Mouse (Mus musculus) hindbrain, embryonic 14.5 days (tissue): ENCODE measurements around the gene Gid8. TPM values are rescaled to one million over a fixed set of nuclear protein-coding genes. Genes with fewer than 3 reads are reported as not detected.

ENCODE experiments used
- ATAC-seq: fragments of 200-750 bp; cut with Nextera tagmentation; 2 replicates; pipeline ENCODE4 v1.8.0; 2017; ENCODE audit warnings: moderate number of reproducible peaks, mild to moderate bottlenecking, moderate TSS enrichment, moderate library complexity; ENCODE audit not compliant: low FRiP score
- DNase-seq: peaks from one replicate; pipeline ENCODE4 v3.0.0-alpha.2; 2015; ENCODE audit warnings: low spot score
- H3K27ac ChIP-seq: fragments of 300-500 bp; sonication (generic); 2 replicates; pipeline ENCODE4 v1.5.1; 2014; ENCODE audit warnings: mild to moderate bottlenecking, moderate library complexity
- H3K27me3 ChIP-seq: fragments of 300-500 bp; sonication (generic); 2 replicates; pipeline ENCODE4 v1.6.1; 2014; ENCODE audit warnings: mild to moderate bottlenecking, low read length, mixed read lengths; ENCODE audit not compliant: control insufficient read depth, insufficient read depth
- H3K36me3 ChIP-seq: fragments of 300-500 bp; sonication (generic); replicated peaks from 2 replicates; pipeline ENCODE4 v1.6.1; 2014; ENCODE audit not compliant: control insufficient read depth, insufficient read depth
- H3K4me1 ChIP-seq: fragments of 300-500 bp; sonication (generic); replicated peaks from 2 replicates; pipeline ENCODE4 v1.6.1; 2014; ENCODE audit warnings: antibody characterized with exemption, low read length, mixed read lengths; ENCODE audit not compliant: control insufficient read depth, insufficient read depth
- H3K4me2 ChIP-seq: fragments of 300-500 bp; sonication (generic); replicated peaks from 2 replicates; pipeline ENCODE4 v1.6.1; 2014; ENCODE audit warnings: mild to moderate bottlenecking, moderate library complexity
- H3K4me3 ChIP-seq: fragments of 300-500 bp; sonication (generic); replicated peaks from 2 replicates; pipeline ENCODE4 v1.5.1; 2014; ENCODE audit warnings: mild to moderate bottlenecking, low read length
- H3K9ac ChIP-seq: fragments of 300-500 bp; sonication (generic); 2 replicates; pipeline ENCODE4 v1.6.1; 2014
- H3K9me3 ChIP-seq: fragments of 300-500 bp; sonication (generic); 2 replicates; pipeline ENCODE4 v1.6.1; 2016; ENCODE audit warnings: low read length; ENCODE audit not compliant: control insufficient read depth
- WGBS: fragments of 180-500 bp; shearing (Covaris S2); extraction: QIAGEN DNeasy Blood & Tissue Kit; methylation state at CpG from one replicate; pipeline ENCODE4 v1.1.7; 2014; 5-methylcytosine and 5-hydroxymethylcytosine counted together
- polyA plus RNA-seq: library from polyadenylated mRNA; unstranded; fragments of >200 nt; fragmentation: Nextera tagmentation; extraction: Ambion mirVana; gene quantifications from 2 replicates; pipeline ENCODE4 v1.2.1, GENCODE M21; 2014

Gid8 gene
- polyA plus RNA-seq, 1 experiment from 2014 or later = 56.3 TPM

- Histone ChIP-seq H3K9ac (no peak overlapping the region), H3K4me1 (peaks cover 29% of the 10 kb centered on the region), H3K27ac (no peak overlapping the region), H3K4me2 (no peak overlapping the region), H3K27me3 (no peaks in the 10 kb centered on the region), H3K9me3 (no peaks in the 10 kb centered on the region), H3K36me3 (peaks cover 9% of the 10 kb centered on the region), H3K4me3 (no peak overlapping the region)
- ATAC-seq (no peak), DNase-seq (no peak)
- WGBS = 48% methylated on average over 2 of the region's 2 CpGs
Measured at GRCm38 (mm10) chr2:180695176-180695575, 14.7 kb upstream of the Gid8 start.

GRCm38 (mm10) chr2:180700457-180700856 is 9.5 kb upstream of the Gid8 start:
- Histone ChIP-seq H3K27ac (no peak overlapping the region), H3K36me3 (no peaks in the 10 kb centered on the region), H3K27me3 (no peaks in the 10 kb centered on the region), H3K4me2 (peak overlapping the region; percentile 80), H3K4me3 (peak overlapping the region; percentile 96), H3K9me3 (no peaks in the 10 kb centered on the region), H3K4me1 (peaks cover 30% of the 10 kb centered on the region), H3K9ac (peak overlapping the region; percentile 98)
- 79% methylated on average over 5 of the region's 5 CpGs for WGBS
- ATAC-seq (no peak), DNase-seq (no peak)

- Histone ChIP-seq H3K4me1 (peaks cover 30% of the 10 kb centered on the region), H3K9ac (peak overlapping the region; percentile 98), H3K9me3 (no peaks in the 10 kb centered on the region), H3K27me3 (no peaks in the 10 kb centered on the region), H3K4me3 (peak overlapping the region; percentile 96), H3K27ac (peak overlapping the region; percentile 97), H3K4me2 (peak overlapping the region; percentile 80), H3K36me3 (no peaks in the 10 kb centered on the region)
- no peak; the same call in none of the 2 replicates for ATAC-seq
- WGBS = 7% methylated on average over 26 of the region's 26 CpGs
- no peak for DNase-seq
Measured at GRCm38 (mm10) chr2:180701053-180701766, 8.7 kb upstream of the Gid8 start.

GRCm38 (mm10) chr2:180701767-180702621 is 7.9 kb upstream of the Gid8 start:
- Histone ChIP-seq H3K9me3 (no peaks in the 10 kb centered on the region), H3K9ac (peak overlapping the region; percentile 98), H3K36me3 (no peaks in the 10 kb centered on the region), H3K27me3 (no peaks in the 10 kb centered on the region), H3K4me1 (peaks cover 30% of the 10 kb centered on the region), H3K27ac (peak overlapping the region; percentile 97), H3K4me3 (peak overlapping the region; percentile 96), H3K4me2 (peak overlapping the region; percentile 80)
- peak; percentile 92 for DNase-seq
- ATAC-seq = peak; percentile 95
- under 1% methylated on average over 66 of the region's 66 CpGs for WGBS

GRCm38 (mm10) chr2:180702701-180703149 is 7.2 kb upstream of the Gid8 start:
- DNase-seq (no peak), ATAC-seq (no peak)
- no peaks in the 10 kb centered on the region for H3K9me3 ChIP-seq
- H3K36me3 ChIP-seq = no peaks in the 10 kb centered on the region
- peaks cover 33% of the 10 kb centered on the region for H3K4me1 ChIP-seq
- peak overlapping the region; percentile 96 for H3K4me3 ChIP-seq
- peak overlapping the region; percentile 98 for H3K9ac ChIP-seq
- peak overlapping the region; percentile 97 for H3K27ac ChIP-seq
- no peaks in the 10 kb centered on the region for H3K27me3 ChIP-seq
- H3K4me2 ChIP-seq = peak overlapping the region; percentile 80
- 31% methylated on average over 4 of the region's 4 CpGs for WGBS

GRCm38 (mm10) chr2:180703175-180703574 is 6.7 kb upstream of the Gid8 start:
- H3K27ac ChIP-seq = no peak overlapping the region
- H3K4me1 ChIP-seq = peaks cover 38% of the 10 kb centered on the region
- no peaks in the 10 kb centered on the region for H3K27me3 ChIP-seq
- 0 out of 2 replicates have a peak overlapping the region, but pooled peaks have one; percentile 96 for H3K4me3 ChIP-seq
- no peak for ATAC-seq
- no peak overlapping the region for H3K4me2 ChIP-seq
- WGBS = 87% methylated on average over 5 of the region's 5 CpGs
- H3K9me3 ChIP-seq = no peaks in the 10 kb centered on the region
- H3K36me3 ChIP-seq = no peaks in the 10 kb centered on the region
- DNase-seq = no peak
- H3K9ac ChIP-seq = no peak overlapping the region

GRCm38 (mm10) chr2:180703645-180704359 is 6.1 kb upstream of the Gid8 start:
- 81% methylated on average over 3 of the region's 3 CpGs for WGBS
- Histone ChIP-seq H3K36me3 (no peaks in the 10 kb centered on the region), H3K27me3 (no peaks in the 10 kb centered on the region), H3K4me1 (peaks cover 44% of the 10 kb centered on the region), H3K4me2 (no peak overlapping the region), H3K9ac (no peak overlapping the region), H3K4me3 (no peak overlapping the region), H3K9me3 (no peaks in the 10 kb centered on the region), H3K27ac (no peak overlapping the region)
- ATAC-seq = no peak
- DNase-seq = no peak

GRCm38 (mm10) chr2:180704591-180704990 is 5.3 kb upstream of the Gid8 start:
- 92% methylated on average over 8 of the region's 8 CpGs for WGBS
- Histone ChIP-seq H3K4me2 (no peak overlapping the region), H3K36me3 (no peaks in the 10 kb centered on the region), H3K9ac (no peak overlapping the region), H3K9me3 (no peaks in the 10 kb centered on the region), H3K4me1 (peaks cover 39% of the 10 kb centered on the region), H3K4me3 (no peak overlapping the region), H3K27me3 (no peaks in the 10 kb centered on the region), H3K27ac (no peak overlapping the region)
- DNase-seq (no peak), ATAC-seq (no peak)

- WGBS = 91% methylated on average over 3 of the region's 3 CpGs
- H3K9me3 ChIP-seq = no peaks in the 10 kb centered on the region
- no peak overlapping the region for H3K4me2 ChIP-seq
- no peak overlapping the region for H3K9ac ChIP-seq
- H3K27me3 ChIP-seq = no peaks in the 10 kb centered on the region
- H3K27ac ChIP-seq = no peak overlapping the region
- ATAC-seq = no peak
- H3K4me1 ChIP-seq = peaks cover 35% of the 10 kb centered on the region
- no peak overlapping the region for H3K4me3 ChIP-seq
- DNase-seq = no peak
- no peaks in the 10 kb centered on the region for H3K36me3 ChIP-seq
Measured at GRCm38 (mm10) chr2:180705066-180705465, 4.9 kb upstream of the Gid8 start.
